Mouse (Mus musculus) thymus, postnatal 10 days (tissue): ENCODE data around the gene Clec11a.

Experiments used
- DNase-seq, 2 experiments: peaks; one replicate each; pipeline ENCODE4 v3.0.0; 2021; ENCODE audit warnings: low spot score in 2 of 2

Gene Clec11a

DNA sequence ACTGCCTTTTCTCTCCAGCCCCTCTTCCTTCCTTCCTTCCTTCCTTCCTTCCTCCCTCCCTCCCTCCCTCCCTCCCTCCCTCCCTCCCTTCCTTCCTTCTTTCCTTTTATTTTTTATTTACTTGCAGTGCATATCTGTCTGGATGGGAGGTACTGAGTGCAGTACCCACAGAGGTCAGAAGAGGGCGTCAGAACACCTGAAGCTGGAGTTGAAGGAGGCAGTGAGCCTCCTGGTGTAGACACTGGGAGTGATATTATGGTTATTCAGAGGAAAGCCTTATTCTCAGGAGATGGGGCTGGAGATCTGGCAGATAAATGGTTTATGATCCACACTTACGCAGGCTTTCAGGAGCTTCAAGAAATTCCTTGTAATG, 29.5 kb downstream of the Clec11a start:
- no peak for DNase-seq

DNA sequence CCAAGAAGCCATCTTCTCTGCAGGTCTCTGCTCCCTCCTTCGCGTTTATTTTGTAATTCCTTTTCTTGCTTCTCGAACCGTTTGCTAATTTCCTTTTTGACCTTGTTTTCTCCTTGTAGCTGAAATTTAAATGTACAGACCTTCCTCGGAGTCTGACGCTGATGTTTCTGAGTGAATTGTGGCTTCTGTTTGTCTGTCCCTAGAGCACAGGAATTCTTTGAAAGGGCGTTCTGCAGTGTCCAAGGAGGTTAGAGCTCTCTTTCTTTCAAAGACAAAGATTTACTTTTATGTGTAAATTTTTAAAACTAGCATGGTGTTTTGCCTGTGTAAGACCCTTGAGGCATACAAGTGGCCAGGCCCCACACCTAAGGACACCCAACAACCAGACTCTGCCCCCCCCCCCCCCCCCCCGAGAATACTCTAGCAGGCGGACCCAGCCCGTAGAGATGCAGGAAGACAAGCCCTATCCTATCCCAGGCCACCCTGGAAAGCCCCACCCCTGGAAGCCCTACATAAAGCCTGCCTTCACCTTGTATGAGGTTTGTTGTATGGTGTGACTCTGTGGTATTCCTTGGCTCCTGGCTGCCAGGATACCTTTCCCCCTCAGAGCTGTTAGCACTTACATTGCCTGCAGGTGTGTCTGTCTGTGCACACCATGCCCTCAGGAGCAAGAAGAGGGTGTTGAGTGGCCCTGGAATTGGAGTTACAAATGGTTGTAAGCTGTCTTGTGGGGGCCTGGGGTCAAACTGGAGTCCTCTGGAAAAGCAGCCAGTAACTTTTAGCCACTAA, 30.0 kb downstream of the Clec11a start:
- no peak for DNase-seq

DNA sequence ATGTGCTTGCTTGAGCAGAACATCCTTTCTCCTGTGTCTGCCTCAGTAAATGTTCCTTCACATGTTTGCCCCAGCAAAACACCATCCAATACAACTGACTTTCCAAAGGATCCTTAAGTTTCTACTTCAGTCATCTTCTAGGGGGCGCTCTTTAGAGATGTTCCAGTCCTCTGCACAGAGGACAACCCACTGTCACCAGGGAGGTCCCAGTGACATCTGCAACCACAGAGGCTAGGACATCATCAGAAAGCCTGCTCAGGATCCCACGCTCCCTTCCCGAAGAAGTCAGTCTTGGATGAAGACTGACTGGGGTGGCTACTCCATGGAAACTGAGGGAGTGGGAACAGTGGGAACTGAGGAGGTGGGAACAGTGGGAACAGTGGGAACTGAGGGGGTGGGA, 31.2 kb downstream of the Clec11a start:
- DNase-seq = no peak

DNA sequence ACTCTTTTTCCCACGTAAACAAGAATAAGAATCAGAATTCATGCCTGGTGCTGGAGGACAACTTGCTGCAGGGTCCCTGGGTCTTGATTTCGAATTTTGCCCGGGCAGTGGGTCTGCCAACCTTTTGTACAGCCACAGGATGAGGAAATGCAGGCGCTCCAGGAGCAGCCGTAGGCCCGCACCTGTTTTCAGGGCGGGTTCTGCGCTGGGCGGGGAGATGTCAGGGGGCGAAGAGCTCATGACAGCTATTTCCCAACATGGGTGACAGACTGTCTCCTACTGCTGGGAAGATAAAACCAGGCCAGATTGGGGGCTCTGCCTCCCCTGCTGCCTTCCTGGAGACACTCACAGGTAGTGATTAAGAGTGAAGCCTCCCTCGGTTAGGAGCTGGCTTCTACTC, 32.6 kb downstream of the Clec11a start:
- DNase-seq = no peak

DNA sequence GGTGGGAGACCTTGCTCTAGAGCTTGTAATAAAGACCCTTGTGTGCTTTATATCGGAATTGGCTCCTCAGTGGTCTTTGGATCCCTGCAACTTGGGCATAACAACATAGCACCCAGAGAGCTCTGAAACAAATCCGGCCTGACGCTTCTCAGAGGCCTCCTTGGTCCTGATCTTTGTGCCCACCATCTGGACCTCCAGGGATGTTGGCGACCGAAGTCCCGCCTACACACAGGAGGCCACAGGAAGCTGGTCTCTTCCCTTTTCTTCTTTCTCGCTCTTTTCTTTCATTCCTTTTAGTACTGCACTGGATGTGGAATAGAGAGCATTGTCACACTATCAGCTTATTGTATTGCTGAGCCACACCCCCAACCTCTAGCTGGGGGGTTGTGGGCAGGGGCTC, 33.3 kb downstream of the Clec11a start:
- no peak for DNase-seq

DNA sequence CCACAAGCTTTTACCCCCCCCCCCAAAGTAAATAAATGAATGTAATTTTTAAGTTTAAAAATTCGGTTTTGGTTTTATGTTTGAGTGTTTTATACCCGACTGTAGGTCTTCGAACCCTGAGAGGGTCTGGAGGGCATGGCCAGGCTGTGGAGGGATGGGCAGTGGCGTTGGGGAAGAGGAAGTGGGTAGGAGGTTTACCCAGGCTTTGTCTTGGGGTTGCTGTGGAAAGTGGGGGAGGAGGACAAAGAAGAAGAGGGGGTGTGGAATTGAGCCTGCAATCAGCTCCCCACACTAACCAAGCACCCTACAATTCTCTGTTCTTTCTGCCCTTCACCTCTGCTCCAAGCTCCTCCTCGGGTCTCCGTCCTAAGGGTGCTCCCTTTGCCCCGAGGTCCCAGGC, 34.2 kb downstream of the Clec11a start:
- no peak for DNase-seq

DNA sequence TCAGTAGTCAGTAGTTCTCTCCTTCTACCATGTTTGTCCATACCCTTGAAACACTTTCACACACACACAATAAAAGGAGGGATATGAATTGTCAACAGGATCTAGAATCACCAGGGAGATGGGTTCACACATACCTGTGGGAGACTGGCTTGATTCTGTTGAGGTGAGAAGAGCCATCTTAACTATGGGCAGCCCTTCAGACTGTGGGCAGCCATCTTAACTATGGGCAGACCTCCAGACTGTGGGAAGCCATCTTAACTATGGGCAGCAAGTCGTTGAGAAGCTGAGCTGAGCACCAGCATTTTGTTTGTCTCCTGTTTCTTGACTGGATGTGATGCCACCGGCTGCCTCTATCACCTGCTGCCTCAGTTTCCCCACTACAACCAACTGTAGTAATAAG, 35.4 kb downstream of the Clec11a start:
- no peak for DNase-seq

DNA sequence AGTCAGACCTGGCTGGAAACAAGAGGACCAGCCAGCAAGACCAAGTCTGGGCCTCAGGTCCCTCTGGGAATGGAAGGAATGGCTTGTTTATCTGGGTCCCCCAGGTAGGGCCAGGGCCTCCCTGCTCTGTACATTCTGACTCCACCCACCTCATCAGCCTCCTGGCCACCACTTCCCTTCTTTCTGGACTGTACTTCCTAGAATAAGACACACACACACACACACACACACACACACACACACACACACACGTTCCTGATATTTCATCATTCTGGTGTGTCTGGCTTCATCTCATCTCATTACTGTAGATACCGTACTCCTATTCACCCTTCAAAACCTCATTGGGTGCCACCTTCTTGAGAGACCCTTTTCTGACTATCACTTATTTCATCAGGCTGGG, 37.3 kb downstream of the Clec11a start:
- DNase-seq = no peak

DNA sequence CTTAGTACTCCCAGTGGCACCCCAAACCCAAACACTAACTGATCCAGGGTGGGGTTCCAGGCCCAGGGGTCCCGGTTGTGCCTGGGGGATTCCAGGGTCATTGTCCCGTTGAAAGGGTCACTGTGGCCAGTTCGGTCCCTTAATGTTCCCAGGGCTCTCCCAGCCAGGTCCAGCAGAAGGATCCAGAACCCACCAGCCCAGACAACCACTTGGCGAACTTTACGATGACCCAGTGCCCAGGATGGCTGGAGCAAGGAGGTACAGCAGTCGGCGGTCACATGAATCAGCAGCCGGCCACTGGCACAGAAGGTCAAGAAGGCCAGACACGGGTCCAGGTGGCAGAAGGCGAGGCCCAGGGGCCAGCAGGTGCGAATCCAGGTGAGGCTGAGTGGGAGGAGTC, 38.6 kb downstream of the Clec11a start:
- DNase-seq = no peak

DNA sequence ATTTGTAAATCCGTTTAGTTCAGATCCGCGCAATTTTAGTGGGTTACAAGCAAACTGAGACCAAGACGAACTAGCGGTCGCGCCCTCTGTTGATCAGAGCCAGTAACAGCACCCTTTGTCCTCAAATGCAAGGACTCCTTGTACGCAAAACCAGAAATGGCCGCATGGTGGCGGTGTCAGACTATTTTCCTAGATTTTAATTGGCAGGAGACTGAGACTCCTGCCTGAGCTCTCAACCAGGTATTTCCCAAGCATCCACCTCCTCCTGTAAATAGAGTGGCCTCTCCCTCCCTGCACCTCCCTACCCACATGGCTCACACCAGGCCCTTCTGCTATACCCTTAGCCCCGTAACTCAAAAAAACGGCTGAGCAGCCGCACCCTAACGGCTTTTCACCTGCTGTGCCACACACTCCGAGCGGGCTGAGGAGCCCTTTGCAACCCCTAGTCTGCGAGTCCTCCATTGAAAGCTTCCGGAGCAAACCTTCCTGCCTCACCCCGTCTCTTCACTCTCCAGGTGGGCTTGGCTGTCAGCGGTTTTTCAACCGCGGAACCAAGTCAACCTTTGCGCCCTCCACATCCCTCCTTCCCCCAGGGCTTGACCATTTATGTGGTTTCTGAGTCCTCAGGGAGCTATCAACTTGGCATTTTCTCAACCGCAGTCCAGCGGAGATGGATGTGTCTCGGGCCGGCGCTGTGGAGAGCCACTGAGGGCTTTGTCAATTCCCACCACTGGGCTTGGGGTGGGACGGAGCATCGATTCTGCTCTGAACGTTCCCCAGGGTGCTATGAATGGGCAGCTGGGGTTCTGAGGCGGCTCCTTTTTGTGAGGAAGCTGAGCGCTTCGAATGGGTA, 43.7 kb downstream of the Clec11a start:
- DNase-seq = peak; percentile 83 to 95

DNA sequence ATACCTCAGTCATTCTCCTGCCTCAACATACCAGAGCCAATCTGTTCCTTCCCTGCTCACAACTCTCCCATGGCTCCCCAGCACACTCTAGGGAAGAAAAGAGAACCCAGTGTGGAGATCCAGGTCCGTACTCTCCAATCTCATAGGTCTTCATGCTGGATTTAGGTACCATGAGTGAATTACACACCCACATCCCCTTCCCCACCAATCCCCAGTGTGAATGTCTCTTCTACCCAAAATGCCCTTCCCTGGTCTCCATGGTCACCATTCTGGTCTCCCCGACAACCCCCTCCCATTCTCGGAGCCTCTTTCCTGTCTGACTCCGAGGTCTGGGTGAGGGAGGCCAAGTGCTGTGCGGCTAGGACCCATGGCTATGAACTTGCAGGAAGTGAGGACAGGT, 45.6 kb downstream of the Clec11a start, which contains the start of gene Gm15517:
Gene Gm15517, plus strand, starts transcription at position 301 of the 400 bp plus-strand sequence.
- DNase-seq = no peak

DNA sequence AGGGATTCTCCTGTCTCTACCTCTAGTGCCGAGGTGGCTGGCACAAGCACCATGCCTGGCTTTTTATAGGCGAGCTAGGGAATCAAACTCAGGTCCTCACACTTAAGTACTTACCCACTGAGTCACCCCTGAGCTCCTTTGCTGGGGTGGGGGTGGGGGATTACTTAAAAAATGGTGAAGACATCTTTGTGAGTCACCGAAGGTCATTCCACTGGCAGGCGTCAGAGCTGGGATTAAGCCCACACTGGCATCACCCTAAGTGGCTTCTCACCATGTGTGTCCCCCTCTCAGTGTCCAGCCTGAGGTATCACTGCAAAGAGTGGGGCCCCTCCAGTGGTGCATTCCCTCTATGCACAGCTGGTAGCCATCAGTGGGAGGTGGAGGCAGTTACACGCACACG, 46.3 kb downstream of the Clec11a start:
- no peak for DNase-seq

DNA sequence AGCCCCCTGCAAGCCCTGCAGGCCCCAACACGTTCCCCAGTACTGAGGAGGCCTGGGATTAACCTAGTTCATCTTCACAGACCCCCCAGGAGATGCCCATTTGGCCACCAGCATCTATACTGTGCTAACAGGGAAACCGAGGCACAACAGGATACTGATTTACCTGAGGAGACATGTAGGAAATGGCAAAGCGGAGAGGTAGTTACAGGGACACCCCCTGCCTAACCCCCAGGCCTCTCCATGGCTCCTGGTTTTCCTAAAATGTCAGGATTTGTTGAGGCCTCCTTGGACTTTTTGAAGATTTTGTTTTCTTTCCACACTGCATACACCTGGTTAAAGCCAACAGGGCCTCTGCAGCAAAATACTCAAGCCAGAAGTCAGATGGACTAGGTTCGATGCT, 49.4 kb downstream of the Clec11a start, which contains the start of gene Acp4:
Gene Acp4, minus strand, starts transcription at position 101 of the 400 bp plus-strand sequence.
- DNase-seq = no peak

DNA sequence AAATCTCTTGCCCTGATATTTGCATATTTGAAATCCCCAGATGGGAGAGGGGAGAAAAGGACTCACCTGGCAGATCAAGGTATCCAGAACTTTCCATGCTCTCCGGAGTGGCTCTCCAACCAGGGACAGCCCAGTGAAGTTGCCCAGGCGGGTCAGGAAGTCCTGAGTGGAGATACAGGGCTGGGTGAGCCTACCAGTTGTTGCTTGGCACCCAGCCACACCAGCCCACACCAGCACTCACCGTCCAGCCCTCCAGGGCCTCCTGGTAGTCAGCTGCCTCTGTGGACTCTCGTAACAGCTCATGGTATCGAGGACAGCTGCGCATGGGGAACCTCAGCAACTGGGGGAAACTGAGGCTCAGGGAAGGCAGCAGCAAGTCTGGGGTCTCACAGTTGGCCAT, 51.8 kb downstream of the Clec11a start:
- no peak for DNase-seq

DNA sequence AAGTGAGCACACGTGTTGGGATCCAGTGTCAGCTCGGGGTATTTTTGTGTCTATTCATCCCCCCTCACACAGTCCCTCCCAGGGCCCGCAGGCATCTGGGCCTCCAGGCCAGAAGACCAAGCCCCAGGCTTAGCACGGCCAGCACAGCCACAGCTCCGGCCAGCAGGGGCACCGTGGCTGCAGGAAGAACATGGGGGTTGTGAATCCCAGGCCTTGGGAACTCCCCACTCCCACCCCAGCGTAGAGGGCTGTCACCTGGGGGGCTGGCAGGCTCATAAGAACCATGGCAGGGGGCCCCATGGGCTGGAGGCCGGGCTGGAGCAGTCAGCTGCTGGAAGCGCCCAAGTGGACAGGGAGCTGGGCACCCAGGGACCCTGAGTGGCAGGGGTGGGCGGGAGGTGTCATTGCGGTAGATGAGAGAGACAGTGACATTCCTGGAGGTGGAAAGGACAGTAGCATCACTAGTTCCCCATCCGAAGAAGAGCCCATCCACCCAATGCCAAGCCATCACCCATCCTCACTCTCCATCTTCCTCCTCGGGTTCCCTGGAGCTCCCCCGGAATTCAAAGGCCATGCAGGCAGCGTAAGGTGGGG, 53.6 kb downstream of the Clec11a start:
- no peak for DNase-seq
